Mouse (Mus musculus) C2C12 (cell line): ENCODE data around the gene Ncapg2.

Source experiments
- CTCF ChIP-seq: IDR thresholded peaks from one replicate; pipeline ENCODE4 v1.5.1; 2011; ENCODE audit not compliant: control insufficient read depth, insufficient read depth, insufficient read length
- MYOG ChIP-seq: IDR thresholded peaks from one replicate; pipeline ENCODE4 v1.6.1; 2011; ENCODE audit not compliant: control insufficient read depth, insufficient read length; ENCODE audit errors: extremely low read depth

- TF ChIP-seq MYOG (no peak), CTCF (no peak)
These were observed 79.8 kb downstream of the Ncapg2 start for GRCm38 (mm10) chr12:116484991-116485390.
